Mouse (Mus musculus): ENCODE results near the gene Uqcc3. TPM values are rescaled to one million over a fixed set of nuclear protein-coding genes. Genes with fewer than 3 reads are reported as not detected.
"Not testable (repeated sequence)": the region's sequence is repeated elsewhere in the genome, so short reads cannot be mapped to it uniquely, and the experiment has no call there.

The Uqcc3 gene
- polyA plus RNA-seq, 1 experiment from 2014 or later: 50.7 TPM

DNA sequence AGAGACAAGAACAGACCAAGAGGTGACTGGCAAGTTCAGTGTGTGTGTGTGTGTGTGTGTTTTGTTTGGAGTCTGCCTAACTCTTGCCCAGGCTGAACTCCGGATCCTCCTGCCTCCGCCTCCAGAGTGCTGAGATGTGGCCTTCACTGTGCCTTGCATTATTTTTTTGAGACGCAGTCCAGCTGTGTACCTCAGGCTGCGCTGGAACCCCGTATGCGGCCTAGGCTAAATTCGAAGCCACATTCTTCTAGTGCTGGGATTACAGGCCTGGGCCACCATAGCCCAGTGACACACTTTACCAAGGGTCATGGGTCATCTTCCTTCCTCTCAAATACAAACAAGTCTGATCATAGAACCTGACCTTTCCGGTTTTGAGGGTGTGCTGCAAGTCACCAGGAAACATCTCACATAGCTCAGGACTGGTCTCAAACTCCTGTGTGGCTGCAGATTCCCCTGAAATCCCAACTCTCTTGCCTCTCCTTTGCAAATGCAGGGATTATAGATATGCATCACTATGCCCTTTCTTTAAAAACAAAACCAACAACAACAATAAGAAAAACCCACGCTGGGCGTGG lies 8.4 kb downstream of the Uqcc3 start:
- CTCF ChIA-PET: no interaction called here
- in situ Hi-C loops (cut with MboI; ENCODE audit: low pct_unique_long_range_greater_than_20kb): loop anchor here (25.0 kb wide), 1 partner anchor 565 kb away; no protein-coding TSS in a partner anchor
- no peaks in the 10 kb centered on the region for H3K27me3 ChIP-seq
- DNase-seq (ENCODE audit: low read depth, low spot score) (no peak), ATAC-seq (no peak)
- POLR2A ChIA-PET: interaction anchor here (0.6 to 1.7 kb wide), 5 partner anchors 8 to 1331 kb away, joined by 3 to 7 read pairs (median 3); partner anchors contain the start of gene Tmem258
- no peak for TF ChIP-seq CTCF (IDR thresholded peaks at IDR 0.05)

DNA sequence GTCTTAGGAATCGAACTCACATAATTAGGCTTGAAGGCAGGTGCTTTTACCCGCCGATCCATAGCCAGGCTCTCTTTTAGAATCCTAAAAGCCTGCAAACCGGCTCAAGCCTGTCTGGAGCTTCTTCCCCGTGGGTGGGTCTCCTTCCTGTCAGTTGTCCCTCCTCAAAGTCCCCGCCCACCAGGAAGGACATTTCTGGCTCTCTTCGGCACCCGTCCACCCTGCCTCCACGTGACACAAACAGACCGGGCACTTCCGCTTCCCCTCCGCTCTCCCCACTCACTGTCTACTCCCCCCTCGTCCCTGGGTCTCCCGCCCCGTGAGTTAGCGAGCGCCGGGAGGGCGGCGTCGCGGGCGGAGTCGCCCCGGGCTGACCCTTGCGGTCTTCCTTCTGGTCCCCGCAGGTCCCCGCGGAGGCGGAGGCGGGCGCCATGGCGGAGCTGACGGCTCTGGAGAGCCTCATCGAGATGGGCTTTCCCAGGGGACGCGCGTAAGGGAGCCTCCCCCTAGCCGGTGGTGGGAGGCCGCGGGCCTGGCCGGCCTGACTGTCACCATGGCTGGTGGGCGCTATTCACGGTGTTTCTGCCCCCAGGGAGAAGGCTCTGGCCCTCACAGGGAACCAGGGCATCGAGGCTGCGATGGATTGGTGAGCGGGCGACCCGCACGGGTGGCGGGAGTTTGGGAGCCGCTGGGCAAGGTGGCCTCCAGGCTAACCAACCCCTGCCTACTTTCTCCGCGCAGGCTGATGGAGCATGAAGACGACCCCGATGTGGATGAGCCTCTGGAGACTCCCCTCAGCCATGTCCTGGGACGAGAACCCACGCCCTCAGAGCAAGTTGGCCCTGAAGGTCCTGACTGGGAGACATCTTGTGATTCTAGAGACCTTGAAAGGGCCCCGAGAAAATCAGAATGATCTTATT lies 9.2 kb downstream of the Uqcc3 start, which contains the start of gene Ubxn1:
Gene Ubxn1 (plus strand): TSS at position 230 of the 920 bp plus-strand sequence.
- H3K27me3 ChIP-seq: no peaks in the 10 kb centered on the region
- no peak for TF ChIP-seq CTCF (IDR thresholded peaks at IDR 0.05)
- peak; percentile 89 for ATAC-seq
- in situ Hi-C loops (cut with MboI; ENCODE audit: low pct_unique_long_range_greater_than_20kb): loop anchor here (25.0 kb wide), 1 partner anchor 566 kb away; no protein-coding TSS in a partner anchor
- ChIA-PET CTCF (no interaction called here), POLR2A (interaction anchor here (0.7 to 1.7 kb wide), 4 partner anchors 9 to 19 kb away, joined by 3 to 7 read pairs (median 3); partner anchors contain the start of genes 1810009A15Rik and Gm49416)
- peak; percentile 84 for DNase-seq (ENCODE audit: low read depth, low spot score)

GRCm38 (mm10) chr19:8870838-8871237 lies 9.9 kb downstream of the Uqcc3 start:
- ChIA-PET CTCF (no interaction called here), POLR2A (interaction anchor here (0.7 to 1.7 kb wide), 4 partner anchors 9 to 18 kb away, joined by 3 to 7 read pairs (median 3); partner anchors contain the start of genes 1810009A15Rik and Gm49416)
- TF ChIP-seq CTCF (IDR thresholded peaks at IDR 0.05): no peak
- H3K27me3 ChIP-seq: no peaks in the 10 kb centered on the region
- no peak for ATAC-seq
- in situ Hi-C loops (cut with MboI; ENCODE audit: low pct_unique_long_range_greater_than_20kb): loop anchor here (25.0 kb wide), 1 partner anchor 566 kb away; no protein-coding TSS in a partner anchor
- no peak for DNase-seq (ENCODE audit: low read depth, low spot score)

GRCm38 (mm10) chr19:8870381-8870780 lies 10.3 kb downstream of the Uqcc3 start:
- in situ Hi-C loops (cut with MboI; ENCODE audit: low pct_unique_long_range_greater_than_20kb): loop anchor here (25.0 kb wide), 1 partner anchor 567 kb away; no protein-coding TSS in a partner anchor
- ATAC-seq; DNase-seq (ENCODE audit: low read depth, low spot score); CTCF ChIA-PET; H3K27me3 ChIP-seq: not testable (repeated sequence)
- POLR2A ChIA-PET: interaction anchor here (0.6 kb wide), 1 partner anchor 8 kb away, joined by 7 read pairs; no protein-coding TSS in a partner anchor

GRCm38 (mm10) chr19:8864265-8864664 lies 16.5 kb downstream of the Uqcc3 start:
- CTCF ChIA-PET: no interaction called here
- DNase-seq (ENCODE audit: low read depth, low spot score): no peak
- no peaks in the 10 kb centered on the region for H3K27me3 ChIP-seq
- in situ Hi-C loops (cut with MboI; ENCODE audit: low pct_unique_long_range_greater_than_20kb): loop anchor here (25.0 kb wide), 1 partner anchor 573 kb away; no protein-coding TSS in a partner anchor
- POLR2A ChIA-PET: interaction anchor here (0.6 kb wide), 1 partner anchor 28 kb away, joined by 3 read pairs; the partner anchor contains the start of gene Ints5
- no peak for TF ChIP-seq CTCF (IDR thresholded peaks at IDR 0.05)
- ATAC-seq: no peak

DNA sequence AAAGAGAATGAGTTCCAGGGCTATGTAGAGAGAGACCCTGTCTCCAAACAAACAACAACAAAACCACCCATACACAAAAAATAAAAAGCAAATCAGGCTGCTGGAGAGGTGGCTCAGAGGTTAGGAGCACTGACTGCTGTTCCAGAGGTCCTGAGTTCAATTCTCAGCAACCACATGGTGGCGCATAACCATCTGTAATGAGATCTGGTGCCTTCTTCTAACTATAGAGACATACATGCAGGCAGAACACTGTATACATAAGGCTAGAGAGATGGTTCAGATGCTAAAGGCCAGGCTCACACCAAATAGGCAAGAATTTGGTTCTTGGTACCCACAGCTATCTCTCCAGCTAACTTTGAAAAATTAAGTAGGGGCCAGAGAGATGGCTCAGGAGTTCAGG lies 21.7 kb downstream of the Uqcc3 start:
- DNase-seq (ENCODE audit: low read depth, low spot score): no peak
- peak; percentile 71 for TF ChIP-seq CTCF (IDR thresholded peaks at IDR 0.05)
- no peaks in the 10 kb centered on the region for H3K27me3 ChIP-seq
- ChIA-PET CTCF (interaction anchor here (0.9 to 2.0 kb wide), 8 partner anchors 14 to 254 kb away, joined by 3 to 11 read pairs (median 4); no protein-coding TSS in a partner anchor), POLR2A (interaction anchor here (0.9 kb wide), 1 partner anchor 9 kb away, joined by 3 read pairs; the partner anchor contains the start of gene Lrrn4cl)
- no peak for ATAC-seq
- in situ Hi-C loops (cut with MboI; ENCODE audit: low pct_unique_long_range_greater_than_20kb): loop anchor here (25.0 kb wide), 1 partner anchor 578 kb away; no protein-coding TSS in a partner anchor

DNA sequence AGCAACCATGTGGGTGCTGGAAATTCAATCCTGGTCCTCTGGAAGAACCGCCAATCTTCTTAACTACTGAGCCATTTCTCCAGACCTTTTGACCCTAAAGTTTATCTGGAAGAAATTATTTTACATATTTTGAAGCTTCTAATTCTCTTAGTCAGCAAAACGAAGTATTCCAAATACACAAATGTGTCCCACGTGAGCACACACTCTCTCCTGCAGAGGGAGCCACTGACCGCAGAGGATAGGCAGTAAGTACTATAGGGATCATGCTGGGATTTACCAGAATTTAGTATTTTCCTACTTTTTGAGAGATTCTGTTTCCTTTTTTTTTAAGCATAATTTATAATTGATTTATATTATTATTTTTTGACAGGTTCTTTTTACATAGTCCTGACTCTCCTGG lies 23.0 kb downstream of the Uqcc3 start:
- ChIA-PET CTCF (interaction anchor here (2.0 kb wide), 1 partner anchor 252 kb away, joined by 11 read pairs; no protein-coding TSS in a partner anchor), POLR2A (no interaction called here)
- ATAC-seq (no peak), DNase-seq (ENCODE audit: low read depth, low spot score) (no peak)
- in situ Hi-C loops (cut with MboI; ENCODE audit: low pct_unique_long_range_greater_than_20kb): loop anchor here (25.0 kb wide), 1 partner anchor 580 kb away; no protein-coding TSS in a partner anchor
- H3K27me3 ChIP-seq: no peaks in the 10 kb centered on the region
- peak; percentile 71 for TF ChIP-seq CTCF (IDR thresholded peaks at IDR 0.05)

- in situ Hi-C loops (cut with MboI; ENCODE audit: low pct_unique_long_range_greater_than_20kb): loop anchor here (25.0 kb wide), 1 partner anchor 584 kb away; no protein-coding TSS in a partner anchor
- DNase-seq (ENCODE audit: low read depth, low spot score) (no peak), ATAC-seq (no peak)
- POLR2A ChIA-PET: interaction anchor here (0.5 to 1.1 kb wide), 2 partner anchors 18 to 93 kb away, joined by 3 read pairs; partner anchors contain the start of gene Ubxn1
- TF ChIP-seq CTCF (IDR thresholded peaks at IDR 0.05): no peak
- CTCF ChIA-PET: interaction anchor here (1.7 to 3.0 kb wide), 3 partner anchors 8 to 257 kb away, joined by 3 to 13 read pairs (median 7); no protein-coding TSS in a partner anchor
- no peaks in the 10 kb centered on the region for H3K27me3 ChIP-seq
These were observed 27.6 kb downstream of the Uqcc3 start for GRCm38 (mm10) chr19:8853117-8853516.

DNA sequence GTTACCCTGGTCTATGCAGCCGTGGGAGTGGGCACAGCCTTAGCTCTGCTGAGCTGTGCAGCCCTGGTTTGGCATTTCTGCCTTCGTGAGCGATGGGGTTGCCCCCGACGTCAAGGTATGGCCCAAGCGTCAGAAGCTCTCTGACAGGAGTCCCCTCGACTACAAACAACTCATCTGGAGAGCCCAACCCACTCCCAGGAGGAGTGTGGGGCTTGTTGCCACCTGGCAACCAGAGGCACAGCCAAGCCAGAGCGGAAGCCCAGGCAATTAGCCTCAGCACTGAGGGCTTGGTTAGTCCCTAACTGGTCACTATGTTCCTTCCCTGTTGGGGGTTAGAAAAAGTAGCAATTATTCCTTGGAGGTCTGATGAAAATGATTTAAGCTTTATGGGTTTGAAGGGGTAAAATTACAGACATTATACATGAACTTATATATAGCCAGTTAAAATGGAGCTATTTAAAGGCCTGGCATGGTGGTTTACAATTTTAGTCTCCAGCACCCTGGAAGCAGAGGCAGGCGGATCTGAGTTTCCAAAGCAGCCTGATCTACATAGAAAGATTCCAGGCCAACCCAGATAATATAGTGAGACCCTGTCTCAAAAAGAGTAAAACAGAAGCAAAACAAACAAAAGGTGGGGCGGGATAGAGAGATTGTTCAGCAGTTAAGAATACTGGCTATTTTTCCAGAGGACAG lies 28.3 kb downstream of the Uqcc3 start:
- POLR2A ChIA-PET: interaction anchor here (1.1 kb wide), 1 partner anchor 19 kb away, joined by 3 read pairs; the partner anchor contains the start of gene Ubxn1
- in situ Hi-C loops (cut with MboI; ENCODE audit: low pct_unique_long_range_greater_than_20kb): loop anchor here (25.0 kb wide), 1 partner anchor 585 kb away; no protein-coding TSS in a partner anchor
- no peaks in the 10 kb centered on the region for H3K27me3 ChIP-seq
- no peak for TF ChIP-seq CTCF (IDR thresholded peaks at IDR 0.05)
- CTCF ChIA-PET: interaction anchor here (0.9 to 3.0 kb wide), 4 partner anchors 7 to 257 kb away, joined by 3 to 13 read pairs (median 6); no protein-coding TSS in a partner anchor
- ATAC-seq: no peak
- DNase-seq (ENCODE audit: low read depth, low spot score): no peak

All from Patski (cell line).